Mouse (Mus musculus): ENCODE data around the gene Olfr911-ps1. TPM values are rescaled to one million over a fixed set of nuclear protein-coding genes. Genes with fewer than 3 reads are reported as not detected.

Gene Olfr911-ps1
- total RNA-seq (2014; rRNA removed) (not detected in 2 replicates), polyA plus RNA-seq (2015; fragmentation: Nextera tagmentation; extraction: Ambion mirVana) (not detected in 2 replicates)

DNA sequence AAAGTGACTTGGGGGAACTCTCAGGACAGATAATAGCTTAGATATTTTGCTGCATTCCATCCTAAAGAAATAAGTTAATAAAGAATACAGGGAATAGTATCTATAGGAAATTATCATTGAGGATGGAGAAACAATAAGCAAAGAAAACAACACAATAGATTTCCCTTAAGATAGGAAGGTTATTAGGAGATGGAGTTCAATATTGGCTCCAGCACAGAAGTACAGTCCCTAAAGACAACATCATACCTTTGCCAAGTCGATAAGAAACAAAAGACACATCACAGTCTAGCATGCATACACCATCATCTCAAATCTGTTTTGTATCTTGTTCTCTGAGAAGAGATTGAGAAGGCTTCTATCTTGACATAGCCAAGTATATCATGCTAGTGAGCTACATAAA lies at the start of gene Olfr911-ps1:
Olfr911-ps1 (plus strand) TSS at position 301 of the 400 bp plus-strand sequence.
- Histone ChIP-seq H3K4me3 (ENCODE audit: low read length) (no peak within 1 kb of the TSS), H3K27me3 (ENCODE audit: insufficient read depth, low read length) (no peaks in the 10 kb centered on the region), H3K36me3 (ENCODE audit: insufficient read depth, low read length) (no peaks in the 10 kb centered on the region), H3K4me2 (ENCODE audit: low read depth, low read length) (no peak within 1 kb of the TSS), H3K27ac (no peak within 1 kb of the TSS), H3K9ac (replicated peaks; ENCODE audit: low read length) (no peak within 1 kb of the TSS), H3K9me3 (ENCODE audit: low read length) (no peaks in the 10 kb centered on the region), H3K4me1 (ENCODE audit: insufficient read depth, low read length) (no peaks in the 10 kb centered on the region)
- ATAC-seq (no peak), DNase-seq (ENCODE audit: low spot score) (no peak)
- whole genome bisulfite sequencing: 69% methylated on average over 1 of the region's 1 CpGs
- no peak for TF ChIP-seq CTCF (IDR thresholded peaks at IDR 0.05; ENCODE audit: low read depth)

- no peaks in the 10 kb centered on the region for H3K27me3 ChIP-seq (ENCODE audit: insufficient read depth, low read length)
- H3K4me3 ChIP-seq (ENCODE audit: low read length): no peak within 1 kb of the TSS
- WGBS: 87% methylated on average over 3 of the region's 3 CpGs
- TF ChIP-seq CTCF (IDR thresholded peaks at IDR 0.05; ENCODE audit: low read depth): no peak
- H3K4me1 ChIP-seq (ENCODE audit: insufficient read depth, low read length): no peaks in the 10 kb centered on the region
- H3K27ac ChIP-seq: no peak within 1 kb of the TSS
- DNase-seq (ENCODE audit: low spot score) (no peak), ATAC-seq (no peak)
- no peak within 1 kb of the TSS for H3K9ac ChIP-seq (replicated peaks; ENCODE audit: low read length)
- H3K36me3 ChIP-seq (ENCODE audit: insufficient read depth, low read length): no peaks in the 10 kb centered on the region
- H3K4me2 ChIP-seq (ENCODE audit: low read depth, low read length): no peak within 1 kb of the TSS
- H3K9me3 ChIP-seq (ENCODE audit: low read length): no peaks in the 10 kb centered on the region
These were observed 34.6 kb upstream of the Olfr911-ps1 start, which contains the start of gene Olfr906 for GRCm38 (mm10) chr9:38486785-38487184. Olfr906 (plus strand) TSS chr9:38487085.

GRCm38 (mm10) chr9:38495501-38495900 lies 25.9 kb upstream of the Olfr911-ps1 start, which contains the start of gene Olfr907:
Olfr907 (plus strand) TSS chr9:38495801.
- no peak within 1 kb of the TSS for H3K27ac ChIP-seq
- ATAC-seq (no peak), DNase-seq (ENCODE audit: low spot score) (no peak)
- 87% methylated on average over 2 of the region's 2 CpGs for WGBS
- no peak for TF ChIP-seq CTCF (IDR thresholded peaks at IDR 0.05; ENCODE audit: low read depth)
- no peak within 1 kb of the TSS for H3K4me3 ChIP-seq (ENCODE audit: low read length)
- H3K4me2 ChIP-seq (ENCODE audit: low read depth, low read length): no peak within 1 kb of the TSS
- H3K9ac ChIP-seq (replicated peaks; ENCODE audit: low read length): no peak within 1 kb of the TSS
- H3K9me3 ChIP-seq (ENCODE audit: low read length): no peaks in the 10 kb centered on the region
- no peaks in the 10 kb centered on the region for H3K27me3 ChIP-seq (ENCODE audit: insufficient read depth, low read length)
- H3K4me1 ChIP-seq (ENCODE audit: insufficient read depth, low read length): no peaks in the 10 kb centered on the region
- no peaks in the 10 kb centered on the region for H3K36me3 ChIP-seq (ENCODE audit: insufficient read depth, low read length)

GRCm38 (mm10) chr9:38512353-38512752 lies 9.0 kb upstream of the Olfr911-ps1 start:
- H3K9ac ChIP-seq (replicated peaks; ENCODE audit: low read length): no peak overlapping the region
- H3K4me2 ChIP-seq (ENCODE audit: low read depth, low read length): no peak overlapping the region
- no peak for ATAC-seq
- H3K4me3 ChIP-seq (ENCODE audit: low read length): no peak overlapping the region
- no peak for DNase-seq (ENCODE audit: low spot score)
- no peak overlapping the region for H3K27ac ChIP-seq
- H3K27me3 ChIP-seq (ENCODE audit: insufficient read depth, low read length): no peaks in the 10 kb centered on the region
- WGBS: 73% methylated on average over 2 of the region's 2 CpGs
- no peaks in the 10 kb centered on the region for H3K36me3 ChIP-seq (ENCODE audit: insufficient read depth, low read length)
- H3K9me3 ChIP-seq (ENCODE audit: low read length): no peaks in the 10 kb centered on the region
- no peaks in the 10 kb centered on the region for H3K4me1 ChIP-seq (ENCODE audit: insufficient read depth, low read length)
- TF ChIP-seq CTCF (IDR thresholded peaks at IDR 0.05; ENCODE audit: low read depth): no peak

DNA sequence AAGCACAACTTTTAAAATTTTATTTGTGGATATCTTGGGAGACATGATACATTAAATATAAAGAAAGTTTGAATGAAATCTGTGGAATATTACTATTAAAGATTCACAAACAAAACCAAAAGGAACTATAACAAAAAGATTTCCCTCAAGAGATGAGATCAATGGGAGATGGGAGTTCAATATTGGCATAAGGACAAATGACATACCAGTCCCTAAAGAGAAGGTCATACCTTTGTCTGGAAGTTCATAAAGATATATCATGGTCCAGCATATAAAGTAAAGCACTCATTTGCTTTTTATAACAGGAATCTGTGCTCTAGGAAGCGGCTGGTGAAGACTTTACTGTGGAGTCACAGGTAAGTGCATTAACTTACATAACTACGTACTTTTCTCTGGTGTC lies 16.2 kb downstream of the Olfr911-ps1 start, which contains the start of gene Olfr910:
Olfr910 (plus strand) TSS at position 301 of the 400 bp plus-strand sequence.
- Histone ChIP-seq H3K4me1 (ENCODE audit: insufficient read depth, low read length) (no peaks in the 10 kb centered on the region), H3K4me2 (ENCODE audit: low read depth, low read length) (no peak within 1 kb of the TSS), H3K9me3 (ENCODE audit: low read length) (no peaks in the 10 kb centered on the region), H3K9ac (replicated peaks; ENCODE audit: low read length) (no peak within 1 kb of the TSS), H3K27me3 (ENCODE audit: insufficient read depth, low read length) (no peaks in the 10 kb centered on the region), H3K36me3 (ENCODE audit: insufficient read depth, low read length) (no peaks in the 10 kb centered on the region), H3K4me3 (ENCODE audit: low read length) (no peak within 1 kb of the TSS), H3K27ac (no peak within 1 kb of the TSS)
- no peak for TF ChIP-seq CTCF (IDR thresholded peaks at IDR 0.05; ENCODE audit: low read depth)
- ATAC-seq (no peak), DNase-seq (ENCODE audit: low spot score) (no peak)
- WGBS: 91% methylated on average over 2 of the region's 2 CpGs

Other genes starting within 250 kb of the Olfr911-ps1 start
- not detected in 2 replicates for gene Olfr896-ps1, start 230.5 kb upstream of the Olfr911-ps1 start, total RNA-seq (2014; rRNA removed)
- not detected in 2 replicates for gene Olfr896-ps1, start 230.5 kb upstream of the Olfr911-ps1 start, polyA plus RNA-seq (2015; fragmentation: Nextera tagmentation; extraction: Ambion mirVana)
- not detected in 2 replicates for gene Olfr25, start 192.5 kb upstream of the Olfr911-ps1 start, total RNA-seq (2014; rRNA removed)
- gene Olfr25, start 192.5 kb upstream of the Olfr911-ps1 start, polyA plus RNA-seq (2015; fragmentation: Nextera tagmentation; extraction: Ambion mirVana): not detected in 2 replicates
- gene Olfr898, start 173.2 kb upstream of the Olfr911-ps1 start, total RNA-seq (2014; rRNA removed): not detected in 2 replicates
- gene Olfr898, start 173.2 kb upstream of the Olfr911-ps1 start, polyA plus RNA-seq (2015; fragmentation: Nextera tagmentation; extraction: Ambion mirVana): not detected in 2 replicates
- not detected in 2 replicates for gene Olfr250, start 154.7 kb upstream of the Olfr911-ps1 start, total RNA-seq (2014; rRNA removed)
- not detected in 2 replicates for gene Olfr250, start 154.7 kb upstream of the Olfr911-ps1 start, polyA plus RNA-seq (2015; fragmentation: Nextera tagmentation; extraction: Ambion mirVana)
- not detected in 2 replicates for gene Olfr251, start 144.5 kb upstream of the Olfr911-ps1 start, total RNA-seq (2014; rRNA removed)
- gene Olfr251, start 144.5 kb upstream of the Olfr911-ps1 start, polyA plus RNA-seq (2015; fragmentation: Nextera tagmentation; extraction: Ambion mirVana): not detected in 2 replicates
- gene Olfr147, start 119.9 kb upstream of the Olfr911-ps1 start, total RNA-seq (2014; rRNA removed): not detected in 2 replicates
- gene Olfr147, start 119.9 kb upstream of the Olfr911-ps1 start, polyA plus RNA-seq (2015; fragmentation: Nextera tagmentation; extraction: Ambion mirVana): not detected in 2 replicates
- not detected in 2 replicates for gene Olfr901, start 92.1 kb upstream of the Olfr911-ps1 start, total RNA-seq (2014; rRNA removed)
- gene Olfr901, start 92.1 kb upstream of the Olfr911-ps1 start, polyA plus RNA-seq (2015; fragmentation: Nextera tagmentation; extraction: Ambion mirVana): not detected in 2 replicates
- gene Olfr902, start 73.9 kb upstream of the Olfr911-ps1 start, total RNA-seq (2014; rRNA removed): not detected in 2 replicates
- gene Olfr902, start 73.9 kb upstream of the Olfr911-ps1 start, polyA plus RNA-seq (2015; fragmentation: Nextera tagmentation; extraction: Ambion mirVana): not detected in 2 replicates
- gene Olfr904, start 58.4 kb upstream of the Olfr911-ps1 start, total RNA-seq (2014; rRNA removed): not detected in 2 replicates
- not detected in 2 replicates for gene Olfr904, start 58.4 kb upstream of the Olfr911-ps1 start, polyA plus RNA-seq (2015; fragmentation: Nextera tagmentation; extraction: Ambion mirVana)
- not detected in 2 replicates for gene Olfr905, start 50.5 kb upstream of the Olfr911-ps1 start, total RNA-seq (2014; rRNA removed)
- gene Olfr905, start 50.5 kb upstream of the Olfr911-ps1 start, polyA plus RNA-seq (2015; fragmentation: Nextera tagmentation; extraction: Ambion mirVana): not detected in 2 replicates
- gene Olfr906, start 34.5 kb upstream of the Olfr911-ps1 start, total RNA-seq (2014; rRNA removed): not detected in 2 replicates
- gene Olfr906, start 34.5 kb upstream of the Olfr911-ps1 start, polyA plus RNA-seq (2015; fragmentation: Nextera tagmentation; extraction: Ambion mirVana): not detected in 2 replicates
- not detected in 2 replicates for gene Olfr907, start 25.8 kb upstream of the Olfr911-ps1 start, total RNA-seq (2014; rRNA removed)
- gene Olfr907, start 25.8 kb upstream of the Olfr911-ps1 start, polyA plus RNA-seq (2015; fragmentation: Nextera tagmentation; extraction: Ambion mirVana): not detected in 2 replicates
- gene Olfr910, start 16.3 kb downstream of the Olfr911-ps1 start, total RNA-seq (2014; rRNA removed): not detected in 2 replicates
- not detected in 2 replicates for gene Olfr910, start 16.3 kb downstream of the Olfr911-ps1 start, polyA plus RNA-seq (2015; fragmentation: Nextera tagmentation; extraction: Ambion mirVana)
- not detected in 2 replicates for gene Olfr912, start 58.6 kb downstream of the Olfr911-ps1 start, total RNA-seq (2014; rRNA removed)
- not detected in 2 replicates for gene Olfr912, start 58.6 kb downstream of the Olfr911-ps1 start, polyA plus RNA-seq (2015; fragmentation: Nextera tagmentation; extraction: Ambion mirVana)
- gene Olfr913, start 71.2 kb downstream of the Olfr911-ps1 start, total RNA-seq (2014; rRNA removed): not detected in 2 replicates
- not detected in 2 replicates for gene Olfr913, start 71.2 kb downstream of the Olfr911-ps1 start, polyA plus RNA-seq (2015; fragmentation: Nextera tagmentation; extraction: Ambion mirVana)
- not detected in 2 replicates for gene Olfr914, start 83.5 kb downstream of the Olfr911-ps1 start, total RNA-seq (2014; rRNA removed)
- gene Olfr914, start 83.5 kb downstream of the Olfr911-ps1 start, polyA plus RNA-seq (2015; fragmentation: Nextera tagmentation; extraction: Ambion mirVana): not detected in 2 replicates
- not detected in 2 replicates for gene Olfr916, start 138.3 kb downstream of the Olfr911-ps1 start, total RNA-seq (2014; rRNA removed)
- not detected in 2 replicates for gene Olfr916, start 138.3 kb downstream of the Olfr911-ps1 start, polyA plus RNA-seq (2015; fragmentation: Nextera tagmentation; extraction: Ambion mirVana)
- gene Olfr917, start 144.3 kb downstream of the Olfr911-ps1 start, total RNA-seq (2014; rRNA removed): not detected in 2 replicates
- not detected in 2 replicates for gene Olfr917, start 144.3 kb downstream of the Olfr911-ps1 start, polyA plus RNA-seq (2015; fragmentation: Nextera tagmentation; extraction: Ambion mirVana)
- not detected in 2 replicates for gene Olfr918, start 153.0 kb downstream of the Olfr911-ps1 start, total RNA-seq (2014; rRNA removed)
- not detected in 2 replicates for gene Olfr918, start 153.0 kb downstream of the Olfr911-ps1 start, polyA plus RNA-seq (2015; fragmentation: Nextera tagmentation; extraction: Ambion mirVana)
- gene Olfr919, start 182.1 kb downstream of the Olfr911-ps1 start, total RNA-seq (2014; rRNA removed): not detected in 2 replicates
- gene Olfr919, start 182.1 kb downstream of the Olfr911-ps1 start, polyA plus RNA-seq (2015; fragmentation: Nextera tagmentation; extraction: Ambion mirVana): not detected in 2 replicates
- gene Vwa5a, start 196.7 kb downstream of the Olfr911-ps1 start, total RNA-seq (2014; rRNA removed): 9.2 and 14.1 TPM in 2 replicates
- gene Vwa5a, start 196.7 kb downstream of the Olfr911-ps1 start, polyA plus RNA-seq (2015; fragmentation: Nextera tagmentation; extraction: Ambion mirVana): 9.4 and 10.2 TPM in 2 replicates
- gene Olfr920, start 230.7 kb downstream of the Olfr911-ps1 start, total RNA-seq (2014; rRNA removed): 0.21 TPM in 1 of 2 replicates, not detected in the other
- gene Olfr920, start 230.7 kb downstream of the Olfr911-ps1 start, polyA plus RNA-seq (2015; fragmentation: Nextera tagmentation; extraction: Ambion mirVana): 0.03 and 0.06 TPM in 2 replicates